Mouse (Mus musculus) right cerebral cortex, postnatal 10 days (tissue): ENCODE measurements around the gene Jmjd1c.

Experiments
- DNase-seq, 2 experiments: peaks; one replicate each; pipeline ENCODE4 v3.0.0; 2021; ENCODE audit warnings: low spot score in 2 of 2

Gene Jmjd1c

GRCm38 (mm10) chr10:67226543-67226942 lies 130.6 kb downstream of the Jmjd1c start:
- DNase-seq = no peak

GRCm38 (mm10) chr10:67230439-67230838 lies 134.5 kb downstream of the Jmjd1c start:
- DNase-seq = no peak

GRCm38 (mm10) chr10:67247145-67247544 lies 151.2 kb downstream of the Jmjd1c start:
- peak; percentile 52 to 66 for DNase-seq

DNA sequence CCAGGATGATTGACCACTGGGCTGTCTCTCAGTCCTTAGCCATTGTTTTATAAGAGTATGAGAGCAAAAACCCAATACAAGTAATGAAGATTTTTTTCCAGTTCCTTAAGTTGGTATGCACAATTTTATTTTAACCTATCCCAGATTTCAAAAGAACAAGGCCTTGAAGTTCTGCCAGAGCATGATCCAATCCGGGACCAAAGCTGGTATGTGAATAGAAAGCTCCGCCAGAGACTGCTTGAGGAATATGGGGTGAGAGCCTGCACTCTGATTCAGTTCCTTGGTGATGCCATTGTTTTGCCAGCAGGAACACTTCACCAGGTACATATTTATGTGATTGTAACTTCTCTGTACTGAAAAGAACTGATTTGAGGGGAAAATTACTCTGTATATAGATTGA lies 153.6 kb downstream of the Jmjd1c start:
- DNase-seq = no peak

- peak; percentile 49 to 64 for DNase-seq
These were observed 154.9 kb downstream of the Jmjd1c start for GRCm38 (mm10) chr10:67250846-67251245.

- no peak for DNase-seq
These were observed 156.4 kb downstream of the Jmjd1c start for GRCm38 (mm10) chr10:67252353-67252752.

DNA sequence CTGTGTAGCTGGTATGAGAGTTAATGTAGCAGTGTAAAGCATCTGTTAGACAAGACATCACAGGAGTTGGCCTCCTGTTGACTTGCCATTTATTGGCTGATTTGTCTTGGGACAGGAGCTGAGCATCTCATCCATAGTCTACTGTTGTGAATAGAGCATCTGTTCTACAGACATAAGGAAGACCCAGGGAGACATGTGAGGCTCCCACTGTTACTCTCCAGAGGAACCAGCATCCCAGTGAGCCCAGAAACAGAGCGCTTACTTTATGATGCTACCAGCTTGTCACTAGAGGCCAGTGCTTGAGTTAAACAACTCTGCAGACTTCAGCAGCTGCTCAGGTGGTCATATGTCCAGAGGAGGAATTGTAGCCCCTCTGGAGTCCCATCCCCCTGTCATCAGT lies 157.2 kb downstream of the Jmjd1c start:
- DNase-seq = no peak

GRCm38 (mm10) chr10:67264852-67265251 lies 168.9 kb downstream of the Jmjd1c start:
- DNase-seq = peak; percentile 53 to 68

GRCm38 (mm10) chr10:67275916-67276315 lies 180.0 kb downstream of the Jmjd1c start:
- DNase-seq = no peak

DNA sequence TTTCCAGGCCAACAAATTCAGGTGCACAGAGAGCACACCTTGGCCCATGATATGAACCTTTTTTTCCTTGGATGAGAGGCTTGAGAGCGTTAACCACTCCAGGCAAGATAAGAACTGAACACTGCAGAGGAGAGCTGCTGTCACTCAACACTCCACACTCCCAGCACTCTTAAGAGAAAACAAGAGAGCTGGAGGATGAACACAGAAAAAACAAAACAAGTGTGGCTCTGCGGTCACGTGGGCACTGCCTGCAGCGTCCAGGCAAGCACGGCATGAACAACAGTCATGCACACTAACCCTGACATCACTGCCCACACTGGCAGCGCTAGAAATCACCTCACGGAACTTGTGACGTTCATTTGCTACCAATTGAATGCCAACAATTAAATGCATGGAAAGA lies 185.9 kb downstream of the Jmjd1c start:
- DNase-seq = no peak

DNA sequence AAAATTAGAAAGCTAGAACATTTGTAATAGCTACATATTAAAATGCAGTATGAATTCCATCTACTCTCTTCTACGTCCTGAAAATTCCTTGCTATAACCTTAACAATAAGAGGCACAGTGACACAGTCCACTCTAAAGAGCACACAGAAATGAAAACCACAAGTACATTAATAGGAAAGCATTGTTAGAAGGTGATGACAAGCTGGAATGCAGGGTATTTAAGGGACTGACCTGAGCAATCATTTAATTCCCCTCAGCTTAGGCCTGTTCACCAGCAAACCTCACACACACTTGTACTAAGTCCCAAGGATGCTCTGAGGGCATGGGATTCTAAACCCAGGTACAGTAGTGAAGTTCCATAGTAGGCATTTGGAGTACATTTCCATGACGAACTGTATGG lies 186.6 kb downstream of the Jmjd1c start:
- DNase-seq = no peak

GRCm38 (mm10) chr10:67283516-67283915 lies 187.6 kb downstream of the Jmjd1c start:
- no peak for DNase-seq

- DNase-seq = peak in 1 of 2 experiments; percentile 42
These were observed 188.4 kb downstream of the Jmjd1c start for GRCm38 (mm10) chr10:67284311-67284710.

DNA sequence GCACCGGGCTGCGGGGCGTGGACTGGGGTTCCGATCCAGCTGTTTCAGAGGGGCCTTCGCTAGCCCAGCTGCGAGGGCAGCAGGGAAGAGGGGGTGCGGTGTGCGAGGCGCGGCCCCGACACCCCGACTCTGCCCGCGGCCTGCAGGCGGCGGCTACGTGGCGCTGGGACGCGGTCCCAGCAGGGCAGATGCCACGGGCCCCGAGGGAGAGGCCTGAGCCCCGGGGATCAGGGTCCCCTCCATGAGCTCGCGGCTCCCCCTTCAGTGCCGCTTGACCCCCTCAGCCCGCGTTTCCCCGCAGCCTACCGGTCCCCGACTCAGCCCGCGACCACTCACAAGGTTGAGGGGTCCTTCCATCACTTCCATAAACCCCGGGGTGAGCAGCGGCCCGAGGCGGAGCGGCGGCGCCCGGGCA lies 188.8 kb downstream of the Jmjd1c start:
- DNase-seq = peak in 1 of 2 experiments; percentile 42

DNA sequence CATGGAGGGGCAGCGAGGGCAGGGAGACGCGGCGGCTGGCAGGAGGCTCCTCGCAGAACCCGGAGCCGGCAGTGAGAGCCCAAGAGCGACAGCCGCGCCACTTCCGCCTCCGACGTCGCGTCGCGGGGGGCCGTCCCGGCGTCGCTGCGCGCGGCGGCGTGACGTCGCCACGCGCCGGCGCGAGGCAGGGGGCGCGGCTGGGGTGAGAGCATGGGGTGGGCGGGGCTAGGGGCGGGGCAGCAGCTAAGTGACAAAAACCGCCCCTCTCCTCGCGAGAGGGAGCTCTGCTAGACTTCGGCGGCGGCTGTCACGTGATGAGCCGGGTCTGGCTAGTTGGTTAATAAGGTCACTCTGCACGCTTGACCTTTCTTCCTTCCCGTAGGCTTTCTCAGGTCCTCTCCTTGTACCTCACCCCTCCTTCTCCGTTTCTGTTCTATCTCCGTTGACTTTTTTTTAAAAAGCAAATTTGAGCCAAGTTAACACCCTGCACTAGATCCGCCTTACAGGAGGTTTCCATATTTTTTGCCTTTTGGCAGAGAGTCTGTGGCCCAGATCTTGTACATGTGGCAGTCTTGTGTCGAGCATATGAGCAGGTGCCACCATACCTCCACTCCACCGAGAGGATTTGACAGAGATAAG lies 189.4 kb downstream of the Jmjd1c start, which contains the start of gene Nrbf2:
Gene Nrbf2 (minus strand): TSS at position 130 of the 639 bp plus-strand sequence.
- peak; percentile 88 to 93 for DNase-seq

DNA sequence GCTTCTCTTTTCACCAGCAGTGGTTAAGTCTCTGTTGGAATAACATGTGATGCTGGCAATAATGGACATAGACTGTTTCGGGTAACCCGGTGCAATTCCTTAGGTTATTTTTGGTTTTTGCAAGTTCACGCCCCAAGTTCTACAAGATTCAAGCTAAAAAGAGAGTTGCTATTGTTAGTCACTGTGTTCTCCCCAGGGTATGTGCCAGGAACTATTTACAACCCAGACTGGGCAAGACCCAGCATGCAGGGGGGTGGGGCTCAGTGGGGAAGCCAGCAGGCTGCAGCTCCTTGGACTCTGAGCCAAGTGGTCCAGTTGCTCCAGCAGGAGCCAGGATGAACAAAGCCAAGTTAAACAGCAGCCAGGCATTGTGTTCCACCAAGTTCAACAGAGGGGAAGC lies 192.0 kb downstream of the Jmjd1c start:
- DNase-seq = peak; percentile 88 to 91

GRCm38 (mm10) chr10:67290622-67291021 lies 194.7 kb downstream of the Jmjd1c start:
- DNase-seq = no peak

DNA sequence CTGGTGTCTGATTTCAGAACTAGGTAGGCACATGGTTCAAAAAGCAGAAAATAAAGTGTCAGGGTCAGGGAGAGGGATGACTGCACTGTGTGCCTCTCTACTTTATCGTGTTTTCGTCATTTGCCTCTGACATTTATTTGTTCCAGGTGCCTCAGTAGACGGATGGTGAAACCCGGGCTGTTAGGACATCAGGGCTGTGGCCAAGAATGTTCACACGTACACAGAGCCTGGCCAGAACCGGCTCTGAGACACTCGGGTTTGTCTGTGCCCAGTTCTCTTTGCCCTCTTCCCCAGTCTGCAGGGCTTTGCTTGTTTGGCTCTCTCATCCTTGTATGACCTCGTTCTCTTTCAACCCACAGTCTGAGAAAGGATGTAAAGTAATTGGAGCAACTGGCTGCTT lies 195.2 kb downstream of the Jmjd1c start:
- no peak for DNase-seq

DNA sequence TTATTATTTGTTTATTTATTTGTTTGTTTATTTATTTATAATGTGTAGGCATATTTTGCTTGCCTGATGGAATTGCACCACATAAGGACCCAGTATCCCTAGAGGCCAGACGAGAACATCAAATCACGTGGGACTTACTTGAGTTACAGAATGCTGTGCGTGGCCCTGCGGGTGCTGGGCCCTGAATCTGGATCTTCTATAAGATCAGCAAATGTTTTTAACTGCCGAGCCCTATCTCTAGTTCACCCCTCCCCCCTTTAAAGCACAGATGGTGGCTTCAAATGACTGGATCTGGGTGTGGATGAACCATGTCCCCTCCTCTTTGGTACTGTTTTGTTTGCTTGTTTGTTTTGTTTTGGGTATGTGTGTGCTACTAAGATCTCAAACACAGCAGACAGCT lies 199.4 kb downstream of the Jmjd1c start:
- DNase-seq = no peak

DNA sequence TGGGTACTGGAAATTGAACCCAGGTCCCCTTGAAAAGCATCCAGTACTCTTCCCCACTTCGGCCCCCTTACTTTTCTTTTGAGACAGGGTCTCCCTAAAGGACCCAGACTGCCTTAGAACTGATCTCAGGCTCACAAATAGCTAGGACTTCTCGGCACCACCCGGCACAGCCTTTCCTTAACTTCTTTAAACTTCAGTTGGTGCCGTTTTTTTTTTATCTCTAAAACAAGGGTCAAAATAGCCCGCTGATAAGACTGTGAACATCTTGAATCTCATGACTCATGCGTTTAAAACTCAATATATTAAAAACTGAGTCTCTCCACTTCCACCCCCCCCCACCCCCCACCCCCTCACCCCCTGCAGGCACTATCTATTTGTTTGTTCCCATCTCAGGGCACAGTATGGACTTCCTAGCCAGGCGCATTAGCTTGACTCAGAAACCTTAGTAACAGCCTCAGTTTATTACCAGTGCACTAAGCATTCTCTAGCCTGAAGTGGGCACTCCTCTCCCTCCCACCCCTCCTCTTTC lies 200.1 kb downstream of the Jmjd1c start:
- no peak for DNase-seq

DNA sequence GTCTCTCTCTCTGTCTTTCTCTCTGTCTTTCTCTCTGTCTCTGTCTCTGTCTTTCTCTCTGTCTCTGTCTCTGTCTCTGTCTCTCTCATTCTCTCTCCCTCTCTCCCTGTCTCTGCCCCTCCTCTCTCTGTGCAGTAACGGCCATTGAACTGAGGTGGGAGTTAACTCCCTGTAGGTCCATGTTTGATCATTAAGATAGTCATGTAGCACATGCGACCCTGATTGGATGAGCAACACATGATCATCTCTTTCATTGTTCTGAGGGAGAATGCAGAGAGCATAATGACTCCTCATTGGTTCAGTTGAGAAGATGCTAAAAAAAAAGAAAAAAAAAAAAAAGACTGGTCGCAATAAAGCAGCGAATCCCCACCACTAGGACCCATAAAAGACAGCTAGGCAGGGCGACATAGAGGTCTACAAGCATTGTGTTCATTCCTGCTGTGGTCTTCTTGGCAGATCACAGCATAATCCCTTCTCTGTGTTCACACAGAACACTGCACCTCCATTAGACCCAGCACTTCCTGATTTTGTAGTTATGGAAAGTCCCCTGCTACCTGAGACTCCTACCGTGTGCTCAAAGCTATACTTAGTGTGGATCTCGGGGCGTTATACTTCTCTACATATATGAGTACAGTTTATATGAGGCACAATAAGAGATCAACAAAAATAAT lies 200.7 kb downstream of the Jmjd1c start:
- DNase-seq = no peak

GRCm38 (mm10) chr10:67297175-67297855 lies 201.4 kb downstream of the Jmjd1c start:
- DNase-seq = no peak

- no peak for DNase-seq
These were observed 202.9 kb downstream of the Jmjd1c start for GRCm38 (mm10) chr10:67298856-67299255.
